Mouse (Mus musculus) midbrain, embryonic 13.5 days (tissue): ENCODE measurements around the gene Speer4c. TPM values are rescaled to one million over a fixed set of nuclear protein-coding genes. Genes with fewer than 3 reads are reported as not detected.
"Not testable (repeated sequence)": the region's sequence is repeated elsewhere in the genome, so short reads cannot be mapped to it uniquely, and the experiment has no call there.

Experiments used
- ATAC-seq: fragments of 200-750 bp; cut with Nextera tagmentation; 2 replicates; pipeline ENCODE4 v1.8.0; 2017; ENCODE audit warnings: mild to moderate bottlenecking, moderate TSS enrichment, moderate library complexity
- H3K27ac ChIP-seq: fragments of 300-500 bp; sonication (generic); 2 replicates; pipeline ENCODE4 v1.5.1; 2015; ENCODE audit warnings: inconsistent platforms, mild to moderate bottlenecking, moderate library complexity
- H3K27me3 ChIP-seq: fragments of 300-500 bp; sonication (generic); 2 replicates; pipeline ENCODE4 v1.6.1; 2015; ENCODE audit warnings: mild to moderate bottlenecking, inconsistent platforms
- H3K36me3 ChIP-seq: fragments of 300-500 bp; sonication (generic); 2 replicates; pipeline ENCODE4 v1.6.1; 2015; ENCODE audit warnings: mild to moderate bottlenecking, inconsistent platforms
- H3K4me1 ChIP-seq: fragments of 300-500 bp; sonication (generic); replicated peaks from 2 replicates; pipeline ENCODE4 v1.6.1; 2015; ENCODE audit warnings: inconsistent platforms
- H3K4me2 ChIP-seq: fragments of 300-500 bp; sonication (generic); replicated peaks from 2 replicates; pipeline ENCODE4 v1.6.1; 2015; ENCODE audit warnings: moderate library complexity, mild to moderate bottlenecking, inconsistent platforms
- H3K4me3 ChIP-seq: fragments of 300-500 bp; sonication (generic); replicated peaks from 2 replicates; pipeline ENCODE4 v1.5.1; 2015; ENCODE audit warnings: mild to moderate bottlenecking, inconsistent platforms
- H3K9ac ChIP-seq: fragments of 300-500 bp; sonication (generic); replicated peaks from 2 replicates; pipeline ENCODE4 v1.6.1; 2015; ENCODE audit warnings: mild to moderate bottlenecking, inconsistent platforms
- H3K9me3 ChIP-seq: fragments of 300-500 bp; sonication (generic); 2 replicates; pipeline ENCODE4 v1.6.1; 2016; ENCODE audit warnings: mild to moderate bottlenecking, inconsistent platforms
- WGBS: fragments of 180-500 bp; shearing (Covaris S2); methylation state at CpG from one replicate; pipeline ENCODE4 v1.1.7; 2015; 5-methylcytosine and 5-hydroxymethylcytosine counted together
- polyA plus RNA-seq: library from polyadenylated mRNA; unstranded; fragments of >200 nt; fragmentation: Nextera tagmentation; extraction: Ambion mirVana; gene quantifications from 2 replicates; pipeline ENCODE4 v1.2.1, GENCODE M21; 2015

Speer4c gene
- polyA plus RNA-seq = not detected in 2 replicates

- ATAC-seq = not testable (repeated sequence)
Observed at GRCm38 (mm10) chr5:15714171-15714570, at the start of gene Speer4c. Speer4c (minus strand) TSS chr5:15714271.

GRCm38 (mm10) chr5:15747478-15748255 is 33.6 kb upstream of the Speer4c start:
- ATAC-seq = no peak
- 86% methylated on average over 4 of the region's 4 CpGs for WGBS
- no peaks in the 10 kb centered on the region for H3K9me3 ChIP-seq
- no peak overlapping the region for H3K4me2 ChIP-seq
- no peak overlapping the region for H3K27ac ChIP-seq
- H3K4me3 ChIP-seq = no peak overlapping the region
- H3K36me3 ChIP-seq = no peaks in the 10 kb centered on the region
- no peak overlapping the region for H3K9ac ChIP-seq
- no peaks in the 10 kb centered on the region for H3K27me3 ChIP-seq
- H3K4me1 ChIP-seq = no peaks in the 10 kb centered on the region

More at GRCm38 (mm10) chr5:15714171-15714570, at the start of gene Speer4c:
- not testable (repeated sequence) for H3K27me3 ChIP-seq, H3K36me3 ChIP-seq, H3K4me1 ChIP-seq, H3K9ac ChIP-seq, H3K27ac ChIP-seq, H3K4me2 ChIP-seq, H3K4me3 ChIP-seq, H3K9me3 ChIP-seq

DNA sequence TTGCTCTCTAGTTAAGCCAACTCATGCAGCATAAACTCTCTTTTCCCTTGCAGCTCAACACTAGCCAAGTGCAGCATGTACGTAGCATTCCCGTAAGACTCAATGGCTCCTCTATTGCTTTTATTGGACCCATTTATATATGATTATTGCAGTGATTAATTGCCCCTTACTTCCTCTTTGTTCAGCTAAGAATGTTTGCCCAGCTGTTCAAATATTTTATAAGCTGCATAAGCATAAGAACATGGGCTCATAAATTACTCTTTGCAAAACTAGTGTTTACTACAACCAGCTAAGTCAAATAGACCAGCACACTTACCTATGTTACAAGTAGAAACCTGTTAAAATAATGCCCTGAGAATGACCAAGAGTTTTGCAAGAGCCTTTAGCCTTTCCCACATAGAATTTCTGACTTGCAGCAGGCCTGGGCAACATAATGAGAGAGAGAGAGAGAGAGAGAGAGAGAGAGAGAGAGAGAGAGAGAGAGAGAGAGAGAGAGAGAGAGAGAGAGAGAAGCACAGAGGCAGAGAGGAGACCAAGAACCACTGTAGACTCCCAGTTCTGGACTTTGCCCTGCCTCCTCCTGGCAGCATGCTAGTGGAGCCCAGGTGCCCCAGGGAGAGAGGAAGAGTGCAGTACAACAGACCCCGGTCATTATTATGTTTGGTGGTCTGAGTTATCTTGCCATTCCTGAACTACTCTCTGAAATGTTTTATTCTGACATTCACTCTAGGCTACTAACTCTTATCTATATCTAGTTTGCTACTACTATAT is 20.2 kb upstream of the Speer4c start:
- Histone ChIP-seq H3K36me3 (no peaks in the 10 kb centered on the region), H3K4me2 (no peak overlapping the region), H3K4me3 (no peak overlapping the region), H3K27me3 (no peaks in the 10 kb centered on the region), H3K9me3 (no peaks in the 10 kb centered on the region), H3K27ac (no peak overlapping the region), H3K4me1 (no peaks in the 10 kb centered on the region), H3K9ac (no peak overlapping the region)
- WGBS = 90% methylated on average over 3 of the region's 3 CpGs
- no peak for ATAC-seq

GRCm38 (mm10) chr5:15702891-15703290 is 11.2 kb downstream of the Speer4c start:
- 26% methylated on average over 5 of the region's 5 CpGs for WGBS
- H3K4me1 ChIP-seq, H3K9ac ChIP-seq, ATAC-seq, H3K27me3 ChIP-seq, H3K9me3 ChIP-seq, H3K4me3 ChIP-seq, H3K4me2 ChIP-seq, H3K27ac ChIP-seq, H3K36me3 ChIP-seq: not testable (repeated sequence)

DNA sequence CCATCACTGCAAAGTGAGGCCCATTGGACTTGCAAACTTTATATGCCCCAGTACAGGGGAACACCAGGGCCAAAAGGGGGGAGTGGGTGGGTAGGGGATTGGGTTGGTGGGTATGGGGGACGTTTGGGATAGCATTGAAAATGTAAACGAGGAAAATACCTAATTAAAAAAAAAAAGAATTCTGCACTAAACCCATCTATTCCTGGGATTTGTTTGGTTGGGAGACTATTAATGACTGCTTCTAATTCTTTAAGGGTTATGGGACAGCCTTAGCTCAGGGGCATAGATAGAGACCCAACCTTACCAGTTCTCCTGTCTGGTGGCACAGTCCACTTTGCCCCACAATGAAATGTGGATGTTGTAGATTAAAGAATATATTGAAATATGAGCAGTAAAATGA is 16.4 kb downstream of the Speer4c start:
- 41% methylated on average over 2 of the region's 2 CpGs for WGBS
- not testable (repeated sequence) for H3K9me3 ChIP-seq, ATAC-seq, H3K36me3 ChIP-seq, H3K9ac ChIP-seq, H3K4me2 ChIP-seq, H3K4me3 ChIP-seq, H3K4me1 ChIP-seq, H3K27me3 ChIP-seq, H3K27ac ChIP-seq

DNA sequence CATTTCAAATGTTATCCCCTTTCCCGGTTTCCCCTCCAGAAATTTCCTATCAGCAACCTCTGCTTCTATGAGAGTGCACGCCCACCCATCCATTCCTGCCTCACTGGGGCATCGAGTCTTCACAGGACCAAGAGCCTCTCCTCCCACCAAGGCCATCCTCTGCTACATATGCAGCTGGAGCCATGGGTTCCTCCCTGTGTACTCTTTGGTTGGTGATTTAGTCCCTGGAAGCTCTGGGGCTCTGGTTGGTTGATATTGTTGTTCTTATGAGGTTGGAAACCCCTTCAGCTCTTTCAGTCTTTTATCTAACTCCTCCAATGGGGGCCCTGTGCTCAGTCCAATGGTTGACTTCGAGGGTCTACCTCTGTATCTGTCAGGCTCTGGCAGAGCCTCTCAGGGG is 22.2 kb downstream of the Speer4c start:
- ATAC-seq, H3K36me3 ChIP-seq, H3K27ac ChIP-seq, H3K9ac ChIP-seq, H3K4me3 ChIP-seq, H3K4me1 ChIP-seq, H3K27me3 ChIP-seq, H3K4me2 ChIP-seq: not testable (repeated sequence)
- 83% methylated on average over 4 of the region's 4 CpGs for WGBS
- peaks cover 22% of the 10 kb centered on the region; the same call in 1 of the 2 replicates for H3K9me3 ChIP-seq

DNA sequence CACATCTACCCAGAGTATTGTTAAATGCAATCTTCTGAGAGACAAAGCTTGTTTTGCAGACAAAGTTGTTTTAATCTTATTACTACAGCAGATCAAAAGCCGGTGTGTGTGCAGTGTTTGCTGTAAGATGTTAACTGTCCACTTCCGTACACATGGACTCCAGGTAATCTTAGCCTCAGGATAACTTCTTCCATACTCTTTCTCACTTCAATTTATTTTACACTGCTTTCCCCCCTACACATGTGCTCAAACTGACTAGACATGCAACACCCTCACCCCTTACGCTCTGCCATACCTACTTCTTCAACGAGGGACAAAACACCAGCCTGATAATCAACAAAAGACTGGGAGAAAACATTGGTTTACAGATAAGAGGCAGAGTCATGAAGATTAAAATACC is 23.2 kb downstream of the Speer4c start:
- H3K27ac ChIP-seq, H3K9ac ChIP-seq, H3K36me3 ChIP-seq, H3K4me1 ChIP-seq, H3K4me3 ChIP-seq, H3K27me3 ChIP-seq, H3K4me2 ChIP-seq: not testable (repeated sequence)
- H3K9me3 ChIP-seq = peaks cover 25% of the 10 kb centered on the region; the same call in 1 of the 2 replicates
- peak; percentile 18; the same call in 1 of the 2 replicates for ATAC-seq
- WGBS = 72% methylated on average over 4 of the region's 4 CpGs

GRCm38 (mm10) chr5:15689659-15690213 is 24.3 kb downstream of the Speer4c start:
- H3K4me2 ChIP-seq, H3K27ac ChIP-seq, H3K4me3 ChIP-seq, H3K27me3 ChIP-seq, H3K36me3 ChIP-seq, H3K4me1 ChIP-seq, H3K9ac ChIP-seq: not testable (repeated sequence)
- peak; percentile 87 for ATAC-seq
- peaks cover 29% of the 10 kb centered on the region for H3K9me3 ChIP-seq
- 75% methylated on average over 6 of the region's 6 CpGs for WGBS

GRCm38 (mm10) chr5:15688874-15689658 is 25.0 kb downstream of the Speer4c start:
- H3K27ac ChIP-seq, H3K36me3 ChIP-seq, H3K4me1 ChIP-seq, H3K4me2 ChIP-seq, H3K9ac ChIP-seq, H3K4me3 ChIP-seq, H3K27me3 ChIP-seq: not testable (repeated sequence)
- H3K9me3 ChIP-seq = peaks cover 29% of the 10 kb centered on the region
- ATAC-seq = peak; percentile 86
- WGBS = 61% methylated on average over 4 of the region's 4 CpGs

DNA sequence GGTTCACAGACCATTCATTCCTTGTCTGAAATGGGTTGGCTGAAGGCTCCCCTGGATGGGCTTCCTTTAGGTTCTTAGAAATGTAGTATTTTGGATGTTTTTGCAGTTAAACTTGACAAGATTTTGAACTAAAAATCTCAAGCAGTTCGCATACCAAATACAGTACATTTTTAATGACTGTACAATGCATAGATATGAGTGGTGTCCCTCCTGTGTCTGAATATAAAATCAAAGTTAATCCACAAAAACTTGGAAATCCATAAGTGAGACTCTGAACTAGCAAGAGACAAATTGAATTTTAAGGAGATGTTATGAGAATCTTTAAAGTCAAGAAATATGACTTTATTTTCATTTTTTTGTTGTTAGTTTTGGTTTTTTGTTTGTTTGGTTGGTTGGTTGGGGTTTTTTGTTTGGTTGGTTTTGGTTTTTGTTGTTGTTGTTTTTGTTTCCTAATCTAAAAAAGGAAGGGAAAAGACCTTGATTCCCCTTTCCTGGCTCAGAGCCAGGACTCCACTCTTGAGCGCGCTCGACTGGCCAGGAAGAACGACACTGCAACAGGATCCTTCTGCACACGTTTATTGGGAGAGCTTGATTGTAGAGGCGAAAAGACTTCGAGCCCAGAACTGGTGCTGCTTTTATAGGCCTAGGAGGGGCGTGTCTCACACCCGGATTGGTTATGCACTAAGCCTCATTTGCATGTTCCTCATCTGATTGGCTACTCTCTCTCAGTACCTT is 32.6 kb downstream of the Speer4c start:
- H3K9ac ChIP-seq, H3K36me3 ChIP-seq, H3K4me1 ChIP-seq, H3K4me3 ChIP-seq, H3K27me3 ChIP-seq, ATAC-seq, H3K4me2 ChIP-seq, H3K27ac ChIP-seq: not testable (repeated sequence)
- peaks cover 16% of the 10 kb centered on the region for H3K9me3 ChIP-seq
- WGBS = 80% methylated on average over 8 of the region's 10 CpGs
